Mouse (Mus musculus) kidney, adult 11 months (tissue): ENCODE measurements around the gene Tekt1.

Source experiments
- DNase-seq: peaks from one replicate; pipeline ENCODE4 v3.0.0; 2022

Tekt1 gene

DNA sequence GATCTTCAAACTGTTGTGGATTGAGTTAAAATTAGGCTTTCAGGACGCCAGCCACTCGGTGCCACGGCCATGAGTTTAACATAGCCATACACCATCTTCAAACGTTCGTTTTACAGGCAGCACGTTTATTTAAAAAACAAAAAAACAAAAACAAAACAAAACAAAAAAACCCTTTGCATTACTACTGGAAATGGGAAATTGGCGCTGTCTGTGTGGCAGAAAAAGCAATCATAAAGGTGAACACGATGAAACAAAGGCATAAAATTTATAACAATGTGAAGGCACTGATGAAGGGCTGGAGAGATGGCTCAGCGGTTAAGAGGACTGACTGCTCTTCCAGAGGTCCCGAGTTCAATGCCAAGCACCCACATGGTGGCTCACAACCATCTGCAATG is at the start of gene Tekt1:
Gene Tekt1, minus strand, starts transcription at position 96 of the 395 bp plus-strand sequence.
- no peak for DNase-seq

DNA sequence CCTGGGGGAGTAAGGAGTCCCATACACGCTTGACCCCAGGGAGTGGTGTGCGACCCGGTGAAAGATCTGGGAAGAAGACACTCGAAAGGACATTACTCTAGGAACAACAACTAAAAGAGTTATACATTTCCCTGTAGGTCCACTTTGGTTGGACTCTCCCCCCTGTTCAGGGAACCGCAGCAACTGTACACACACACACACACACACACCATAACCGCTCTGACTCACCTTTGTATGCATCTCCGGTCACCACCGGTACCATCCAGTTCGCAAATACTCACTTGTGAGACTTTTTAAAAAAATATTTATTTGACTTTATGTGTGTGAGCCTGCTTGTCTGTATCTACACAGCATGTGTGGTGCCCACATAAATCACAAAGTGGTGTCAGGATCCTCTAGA is 49.7 kb upstream of the Tekt1 start:
- DNase-seq = no peak

- peak; percentile 89 for DNase-seq
Observed at GRCm38 (mm10) chr11:72411093-72411921, 49.1 kb upstream of the Tekt1 start, which contains the start of gene Smtnl2. TSS of gene Smtnl2 (minus strand) at chr11:72411713.

- DNase-seq = peak; percentile 92
Observed at GRCm38 (mm10) chr11:72410521-72411092, 48.4 kb upstream of the Tekt1 start.

GRCm38 (mm10) chr11:72409649-72410385 is 47.6 kb upstream of the Tekt1 start:
- DNase-seq = no peak

DNA sequence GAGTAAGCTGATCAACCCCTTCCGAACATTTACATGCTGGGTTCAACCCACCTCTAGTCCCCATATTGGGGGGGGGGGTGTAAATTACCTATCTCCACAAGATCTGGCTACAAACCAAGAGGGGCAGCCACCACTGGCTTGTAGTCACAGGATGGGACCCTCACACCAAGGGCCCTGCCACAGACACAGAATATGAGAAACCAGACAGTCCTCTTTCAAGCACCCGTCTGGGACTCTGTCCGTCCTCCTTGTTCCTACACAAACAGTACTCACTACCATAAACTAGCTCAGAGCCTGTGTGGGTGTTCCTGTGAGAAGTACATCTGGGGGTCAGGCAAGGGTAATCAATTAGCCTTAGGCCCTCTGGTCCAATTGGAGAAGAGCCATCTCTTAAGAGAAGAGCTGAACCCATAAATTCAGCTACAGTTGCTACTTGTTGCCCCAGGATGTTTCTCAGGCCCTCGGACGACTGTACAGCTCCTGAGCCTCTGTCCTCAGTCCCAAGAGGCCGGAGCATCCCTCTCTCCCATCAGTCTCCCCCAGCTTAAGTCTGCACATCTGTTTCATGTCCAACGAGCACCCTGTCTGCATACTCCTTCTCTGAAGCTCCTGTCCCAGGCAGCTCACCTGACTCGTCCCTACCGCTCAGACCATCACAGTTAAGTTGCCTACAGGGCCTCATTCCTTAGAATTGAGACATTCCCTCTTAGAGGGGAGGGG is 46.4 kb upstream of the Tekt1 start:
- DNase-seq = no peak

- no peak for DNase-seq
Observed at GRCm38 (mm10) chr11:72407574-72407973, 45.3 kb upstream of the Tekt1 start.

- DNase-seq = no peak
Observed at GRCm38 (mm10) chr11:72407081-72407480, 44.8 kb upstream of the Tekt1 start.

- DNase-seq = no peak
Observed at GRCm38 (mm10) chr11:72406079-72406675, 43.9 kb upstream of the Tekt1 start.

DNA sequence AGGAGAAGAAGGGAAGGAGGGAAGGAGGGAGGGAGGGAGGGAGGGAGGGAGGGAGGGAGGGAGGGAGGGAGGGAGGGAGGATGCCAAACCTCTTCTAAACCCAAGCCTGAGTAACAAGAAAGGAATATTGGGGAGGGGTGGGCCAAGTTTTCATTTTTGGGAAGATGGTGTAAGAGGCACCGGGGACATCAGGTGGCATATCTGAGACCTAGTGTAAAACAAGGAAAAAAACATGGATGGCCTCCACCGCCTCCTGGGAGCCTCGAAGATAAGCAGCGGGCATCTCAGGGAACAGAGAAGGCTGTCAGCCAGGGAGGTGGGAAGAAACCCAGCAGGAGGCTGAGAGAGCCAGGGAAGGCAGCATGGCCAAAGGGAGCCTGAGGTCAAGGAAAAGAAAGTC is 43.3 kb upstream of the Tekt1 start:
- DNase-seq = no peak

GRCm38 (mm10) chr11:72402969-72403368 is 40.7 kb upstream of the Tekt1 start:
- no peak for DNase-seq

DNA sequence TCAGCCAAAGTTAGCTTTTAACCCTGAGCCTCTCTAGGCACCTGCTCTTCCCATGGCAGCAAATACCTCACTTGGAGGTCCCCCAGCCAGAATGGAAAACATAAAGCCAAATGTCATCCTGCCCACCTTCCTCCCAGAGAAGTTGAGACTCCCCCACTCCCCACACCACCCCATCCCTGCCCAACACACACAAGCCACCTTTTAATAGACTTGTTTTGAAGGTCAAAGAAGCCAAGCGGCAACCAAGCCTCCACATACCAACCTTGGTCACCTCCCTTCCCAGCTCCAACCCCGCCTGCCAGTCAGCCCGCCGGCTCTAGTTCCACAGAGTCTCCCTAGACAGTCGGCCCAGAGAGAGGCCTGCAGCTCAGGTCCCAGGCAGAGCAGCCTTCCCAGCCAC is 39.8 kb upstream of the Tekt1 start:
- peak; percentile 74 for DNase-seq

- DNase-seq = peak; percentile 64
Observed at GRCm38 (mm10) chr11:72401068-72401467, 38.8 kb upstream of the Tekt1 start.

GRCm38 (mm10) chr11:72397811-72398525 is 35.7 kb upstream of the Tekt1 start:
- DNase-seq = no peak

DNA sequence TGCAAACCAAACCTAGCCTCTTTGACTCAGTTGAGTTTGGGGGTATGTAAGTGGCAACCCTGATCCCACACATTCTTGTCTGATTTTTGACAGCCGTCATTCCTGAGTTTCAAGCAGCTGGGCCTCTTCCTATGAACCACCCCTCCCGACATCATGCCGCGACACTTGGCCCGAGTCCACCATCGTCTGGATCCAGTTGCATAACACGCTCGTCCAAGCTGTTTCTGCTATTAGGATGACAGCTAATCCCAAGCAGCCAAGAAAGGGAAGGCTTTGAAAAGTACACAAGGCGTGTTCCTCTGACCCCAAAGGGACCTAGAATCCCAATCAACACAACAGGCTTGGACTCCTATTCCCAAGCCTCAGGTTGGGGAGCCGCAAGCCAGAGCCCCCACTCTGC is 34.8 kb upstream of the Tekt1 start:
- no peak for DNase-seq

- no peak for DNase-seq
Observed at GRCm38 (mm10) chr11:72396621-72397020, 34.4 kb upstream of the Tekt1 start.

- no peak for DNase-seq
Observed at GRCm38 (mm10) chr11:72395652-72396051, 33.4 kb upstream of the Tekt1 start.

GRCm38 (mm10) chr11:72394694-72395093 is 32.5 kb upstream of the Tekt1 start:
- DNase-seq = no peak

GRCm38 (mm10) chr11:72393669-72394068 is 31.4 kb upstream of the Tekt1 start:
- DNase-seq = no peak

GRCm38 (mm10) chr11:72393243-72393642 is 31.0 kb upstream of the Tekt1 start:
- no peak for DNase-seq

GRCm38 (mm10) chr11:72391181-72391580 is 28.9 kb upstream of the Tekt1 start:
- no peak for DNase-seq
